Mouse (Mus musculus) embryonic facial prominence, embryonic 13.5 days (tissue): Measurements from ENCODE around the gene Cacng7. TPM values are rescaled to one million over a fixed set of nuclear protein-coding genes. Genes with fewer than 3 reads are reported as not detected.
A peak's percentile ranks its signal among the peaks of the same experiment; 100 is the strongest.

ENCODE experiments used
- ATAC-seq: fragments of 200-750 bp; cut with Nextera tagmentation; 2 replicates; pipeline ENCODE4 v1.8.0; 2017; ENCODE audit warnings: low read depth; ENCODE audit not compliant: insufficient number of reproducible peaks, insufficient read depth, low FRiP score, low TSS enrichment
- H3K27ac ChIP-seq: fragments of 300-500 bp; sonication (generic); 2 replicates; pipeline ENCODE4 v1.5.1; 2015; ENCODE audit warnings: moderate library complexity, mild to moderate bottlenecking, inconsistent platforms
- H3K27me3 ChIP-seq: fragments of 300-500 bp; sonication (generic); 2 replicates; pipeline ENCODE4 v1.6.1; 2015; ENCODE audit warnings: mild to moderate bottlenecking, inconsistent platforms
- H3K36me3 ChIP-seq: fragments of 300-500 bp; sonication (generic); 2 replicates; pipeline ENCODE4 v1.6.1; 2015; ENCODE audit warnings: mild to moderate bottlenecking, inconsistent platforms
- H3K4me1 ChIP-seq: fragments of 300-500 bp; sonication (generic); 2 replicates; pipeline ENCODE4 v1.6.1; 2015; ENCODE audit warnings: inconsistent platforms
- H3K4me2 ChIP-seq: fragments of 300-500 bp; sonication (generic); 2 replicates; pipeline ENCODE4 v1.6.1; 2015; ENCODE audit warnings: moderate library complexity, mild to moderate bottlenecking, inconsistent platforms
- H3K4me3 ChIP-seq: fragments of 300-500 bp; sonication (generic); 2 replicates; pipeline ENCODE4 v1.5.1; 2015; ENCODE audit warnings: mild to moderate bottlenecking, inconsistent platforms
- H3K9ac ChIP-seq: fragments of 300-500 bp; sonication (generic); 2 replicates; pipeline ENCODE4 v1.6.1; 2015; ENCODE audit warnings: mild to moderate bottlenecking, inconsistent platforms
- H3K9me3 ChIP-seq: fragments of 300-500 bp; sonication (generic); 2 replicates; pipeline ENCODE4 v1.6.1; 2016; ENCODE audit warnings: inconsistent platforms
- WGBS: fragments of 180-500 bp; shearing (Covaris S2); methylation state at CpG from one replicate; pipeline ENCODE4 v1.1.7; 2015; ENCODE audit warnings: mixed read lengths; 5-methylcytosine and 5-hydroxymethylcytosine counted together
- polyA plus RNA-seq: library from polyadenylated mRNA; unstranded; fragments of >200 nt; fragmentation: Nextera tagmentation; extraction: Ambion mirVana; gene quantifications from 2 replicates; pipeline ENCODE4 v1.2.1, GENCODE M21; 2015

Cacng7 gene
- polyA plus RNA-seq, 1 experiment from 2014 or later = 3.3 TPM

DNA sequence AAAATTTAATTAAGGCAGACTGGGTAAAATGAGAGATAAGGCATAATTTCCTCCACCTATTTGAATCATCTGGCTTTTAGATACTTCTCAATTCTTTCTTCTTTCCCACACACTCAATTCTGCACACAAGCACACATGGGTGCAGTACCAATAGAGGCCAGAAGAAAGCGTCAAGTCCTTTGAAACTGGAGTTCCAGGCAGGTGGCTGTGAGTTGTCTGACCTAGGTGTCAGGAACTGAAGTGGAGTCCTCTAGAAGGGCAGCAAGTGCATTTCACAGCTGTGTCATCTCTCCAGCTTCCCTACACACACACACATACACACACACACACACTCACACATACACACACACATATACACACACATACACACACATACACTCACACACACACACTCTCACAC lies 18.8 kb downstream of the Cacng7 start:
- peaks cover 70% of the 10 kb centered on the region for H3K36me3 ChIP-seq
- WGBS = 92% methylated on average over 1 of the region's 1 CpGs

DNA sequence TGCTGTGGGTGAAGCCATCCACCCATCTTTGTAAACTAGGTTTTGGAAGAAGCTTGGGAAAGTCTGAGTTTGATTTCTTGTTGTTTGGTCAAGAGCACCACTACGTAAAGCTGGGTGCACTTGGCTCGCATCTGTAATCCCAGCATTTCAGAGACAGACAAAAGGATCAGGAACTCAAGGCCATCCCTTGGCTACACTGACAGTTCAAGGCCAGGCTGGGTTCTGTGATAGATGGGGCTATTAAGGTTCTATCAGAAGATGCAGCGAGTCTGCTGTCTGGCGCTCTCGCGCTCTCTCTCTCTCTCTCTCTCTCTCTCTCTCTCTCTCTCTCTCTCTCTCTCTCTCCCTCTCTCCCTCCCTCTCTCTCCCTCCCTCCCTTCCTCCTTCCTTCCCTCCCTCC lies 22.1 kb downstream of the Cacng7 start:
- no peaks in the 10 kb centered on the region for H3K9me3 ChIP-seq
- H3K4me2 ChIP-seq = no peak overlapping the region
- peaks cover 54% of the 10 kb centered on the region for H3K36me3 ChIP-seq
- no peak for ATAC-seq
- H3K27ac ChIP-seq = no peak overlapping the region
- no peaks in the 10 kb centered on the region for H3K27me3 ChIP-seq
- no peak overlapping the region for H3K9ac ChIP-seq
- no peak overlapping the region for H3K4me3 ChIP-seq
- 93% methylated on average over 6 of the region's 6 CpGs for WGBS
- H3K4me1 ChIP-seq = no peaks in the 10 kb centered on the region

More for the DNA sequence above, 18.8 kb downstream of the Cacng7 start:
- Histone ChIP-seq H3K9ac (no peak overlapping the region), H3K4me2 (no peak overlapping the region), H3K27ac (no peak overlapping the region), H3K4me1 (no peaks in the 10 kb centered on the region), H3K9me3 (no peaks in the 10 kb centered on the region), H3K27me3 (no peaks in the 10 kb centered on the region), H3K4me3 (no peak overlapping the region)
- no peak for ATAC-seq

DNA sequence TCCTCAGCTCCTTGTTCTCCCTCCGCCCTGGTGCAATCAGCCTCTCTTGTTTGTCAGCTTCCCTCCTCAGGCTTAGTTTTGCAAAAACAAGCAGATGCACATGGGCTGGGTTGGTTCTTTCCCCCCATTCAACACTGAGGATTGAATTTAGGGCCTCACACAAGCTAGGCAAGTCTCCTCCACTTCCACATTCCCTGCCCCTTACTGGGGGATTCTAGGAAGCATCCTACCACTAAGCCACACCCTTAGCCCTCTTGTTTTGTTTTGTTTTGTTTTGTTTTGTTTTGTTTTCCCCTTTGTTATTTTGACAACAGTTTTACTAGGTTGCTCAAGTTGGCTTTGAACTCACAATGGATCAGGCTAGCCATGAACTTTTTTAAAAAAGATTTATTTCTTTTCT lies 27.9 kb downstream of the Cacng7 start:
- ATAC-seq = no peak
- peaks cover 59% of the 10 kb centered on the region for H3K36me3 ChIP-seq
- no peak overlapping the region for H3K27ac ChIP-seq
- H3K9ac ChIP-seq = no peak overlapping the region
- WGBS = 94% methylated on average over 1 of the region's 1 CpGs
- H3K27me3 ChIP-seq = peaks cover 3% of the 10 kb centered on the region
- no peaks in the 10 kb centered on the region for H3K9me3 ChIP-seq
- no peaks in the 10 kb centered on the region for H3K4me1 ChIP-seq
- H3K4me3 ChIP-seq = no peak overlapping the region
- H3K4me2 ChIP-seq = no peak overlapping the region

DNA sequence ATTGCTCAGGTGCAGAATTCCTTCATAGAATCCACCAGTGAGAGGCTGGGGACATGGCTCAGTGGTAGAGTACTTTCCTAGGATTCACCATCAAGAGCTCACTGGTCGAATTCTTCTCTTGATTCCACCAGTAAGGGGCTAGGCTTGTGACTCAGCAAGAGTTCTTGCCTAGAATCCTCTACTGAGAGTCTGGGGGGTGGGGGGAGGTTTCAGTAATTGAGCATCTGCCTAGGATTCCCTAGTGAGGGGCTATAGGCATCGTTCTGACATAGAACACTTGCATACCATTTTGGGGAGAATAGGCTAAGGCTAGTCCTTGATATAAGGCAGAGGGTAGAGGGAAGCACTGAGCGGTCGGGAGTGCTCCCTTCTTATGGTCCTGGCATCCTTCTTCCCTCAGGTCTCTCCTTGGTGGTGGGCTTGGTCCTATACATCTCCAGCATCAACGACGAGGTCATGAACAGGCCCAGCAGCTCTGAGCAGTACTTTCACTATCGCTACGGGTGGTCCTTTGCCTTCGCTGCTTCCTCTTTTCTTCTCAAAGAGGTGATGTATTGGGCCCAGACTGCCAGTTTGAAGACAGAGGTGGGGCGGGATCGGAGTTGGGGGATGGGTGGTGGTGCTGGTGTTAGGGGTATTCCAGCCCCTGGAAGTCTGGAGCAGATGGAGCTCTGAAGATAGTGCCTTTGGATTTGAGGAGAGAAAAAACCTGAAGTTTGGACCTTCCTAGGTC lies 33.0 kb downstream of the Cacng7 start:
- H3K9me3 ChIP-seq = no peaks in the 10 kb centered on the region
- whole genome bisulfite sequencing = 48% methylated on average over 11 of the region's 11 CpGs
- no peak overlapping the region for H3K9ac ChIP-seq
- H3K4me2 ChIP-seq = no peak overlapping the region
- no peak overlapping the region for H3K4me3 ChIP-seq
- peaks cover 24% of the 10 kb centered on the region for H3K27me3 ChIP-seq
- H3K27ac ChIP-seq = no peak overlapping the region
- ATAC-seq = no peak
- peaks cover 8% of the 10 kb centered on the region for H3K4me1 ChIP-seq
- H3K36me3 ChIP-seq = peaks cover 42% of the 10 kb centered on the region

DNA sequence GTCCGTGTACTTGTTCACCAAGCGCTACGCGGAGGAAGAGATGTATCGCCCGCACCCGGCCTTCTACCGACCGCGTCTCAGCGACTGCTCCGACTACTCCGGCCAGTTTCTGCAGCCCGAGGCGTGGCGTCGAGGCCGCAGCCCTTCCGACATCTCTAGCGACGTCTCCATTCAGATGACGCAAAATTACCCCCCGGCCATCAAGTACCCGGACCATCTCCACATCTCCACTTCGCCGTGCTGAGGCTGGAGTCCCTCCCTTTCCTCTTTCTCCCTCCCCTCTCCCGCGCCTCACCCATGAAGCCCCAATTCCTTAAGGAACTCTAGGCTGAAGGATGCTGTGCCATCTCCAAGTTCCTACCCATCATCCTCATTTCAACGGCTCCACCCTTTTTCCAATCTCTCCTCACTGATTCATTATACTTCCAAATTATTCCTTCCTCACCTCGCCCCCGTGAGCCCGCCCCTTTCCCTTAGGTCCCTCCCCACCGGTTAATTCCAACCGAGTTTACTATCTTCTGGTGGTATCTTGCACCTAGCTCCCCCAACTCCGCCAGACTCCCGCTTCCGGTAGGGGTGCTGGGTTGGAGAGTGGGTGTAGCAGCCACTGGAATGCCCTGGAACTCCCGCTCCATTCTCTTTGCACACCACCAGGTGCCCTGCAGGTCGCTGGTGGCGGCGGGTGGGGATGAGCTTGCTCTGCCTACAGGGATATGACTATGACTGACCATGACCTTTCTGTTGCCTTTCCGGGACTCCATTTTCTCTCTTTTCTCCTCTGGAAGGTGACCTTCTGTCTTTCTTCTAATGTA lies 34.2 kb downstream of the Cacng7 start:
- H3K4me2 ChIP-seq = peak overlapping the region; percentile 52
- H3K4me3 ChIP-seq = 0 out of 2 replicates have a peak overlapping the region, but pooled peaks have one; percentile 11
- peaks cover 8% of the 10 kb centered on the region for H3K4me1 ChIP-seq
- H3K9ac ChIP-seq = no peak overlapping the region; the same call in 1 of the 2 replicates
- peaks cover 24% of the 10 kb centered on the region for H3K27me3 ChIP-seq
- no peak overlapping the region for H3K27ac ChIP-seq
- H3K36me3 ChIP-seq = peaks cover 32% of the 10 kb centered on the region
- WGBS = 15% methylated on average over 42 of the region's 42 CpGs
- no peak for ATAC-seq
- H3K9me3 ChIP-seq = no peaks in the 10 kb centered on the region

DNA sequence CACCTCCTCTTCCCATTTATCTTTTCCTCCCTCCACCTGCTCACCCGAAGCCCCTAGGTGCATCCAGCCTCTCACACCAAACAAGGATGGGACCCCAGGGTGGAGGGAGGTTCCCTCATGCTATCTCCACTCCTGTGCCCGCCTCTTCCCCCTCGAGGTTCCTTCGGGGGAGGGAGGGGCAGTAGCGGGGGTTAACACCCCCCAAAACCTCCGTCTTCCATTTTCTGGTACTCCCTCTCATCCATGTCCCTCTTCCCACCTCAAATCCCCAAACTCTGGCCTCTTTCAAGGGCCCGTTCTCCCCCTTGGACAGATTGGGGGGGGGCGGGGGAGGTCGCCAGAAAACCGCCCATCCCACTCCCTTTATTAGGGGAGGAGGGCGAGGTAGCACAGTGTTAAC lies 34.8 kb downstream of the Cacng7 start:
- H3K4me1 ChIP-seq = peaks cover 8% of the 10 kb centered on the region
- peaks cover 24% of the 10 kb centered on the region for H3K27me3 ChIP-seq
- no peak overlapping the region; the same call in 1 of the 2 replicates for H3K9ac ChIP-seq
- peak overlapping the region; percentile 23 for H3K4me3 ChIP-seq
- H3K9me3 ChIP-seq = no peaks in the 10 kb centered on the region
- H3K4me2 ChIP-seq = peak overlapping the region; percentile 52
- no peak overlapping the region for H3K27ac ChIP-seq
- 10% methylated on average over 10 of the region's 11 CpGs for WGBS
- ATAC-seq = peak; percentile 20; the same call in 1 of the 2 replicates
- H3K36me3 ChIP-seq = peaks cover 27% of the 10 kb centered on the region

DNA sequence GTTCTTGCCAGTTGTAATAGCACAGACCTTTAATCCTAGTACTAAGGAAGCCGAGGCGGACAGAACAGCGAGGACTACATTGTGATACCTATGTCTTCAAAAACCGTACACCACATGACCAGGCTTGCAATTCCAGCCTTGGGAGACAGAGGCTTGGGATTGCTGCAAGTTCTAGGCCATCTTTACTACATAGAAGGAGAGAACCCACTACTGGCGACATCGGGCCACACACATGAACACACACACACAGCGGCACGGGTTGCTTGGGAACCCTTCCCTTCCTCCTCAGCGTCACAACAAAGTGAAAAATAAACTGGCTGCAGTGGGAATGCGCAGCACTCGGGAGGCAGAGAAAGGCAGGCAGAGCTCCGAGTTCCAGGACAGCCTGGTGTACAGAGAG lies 35.6 kb downstream of the Cacng7 start:
- Histone ChIP-seq H3K4me1 (peaks cover 8% of the 10 kb centered on the region), H3K9ac (no peak overlapping the region), H3K4me2 (0 out of 2 replicates have a peak overlapping the region, but pooled peaks have one; percentile 52), H3K9me3 (no peaks in the 10 kb centered on the region), H3K4me3 (no peak overlapping the region), H3K27me3 (peaks cover 24% of the 10 kb centered on the region), H3K27ac (no peak overlapping the region), H3K36me3 (peaks cover 27% of the 10 kb centered on the region)
- WGBS = 27% methylated on average over 12 of the region's 12 CpGs
- ATAC-seq = no peak

DNA sequence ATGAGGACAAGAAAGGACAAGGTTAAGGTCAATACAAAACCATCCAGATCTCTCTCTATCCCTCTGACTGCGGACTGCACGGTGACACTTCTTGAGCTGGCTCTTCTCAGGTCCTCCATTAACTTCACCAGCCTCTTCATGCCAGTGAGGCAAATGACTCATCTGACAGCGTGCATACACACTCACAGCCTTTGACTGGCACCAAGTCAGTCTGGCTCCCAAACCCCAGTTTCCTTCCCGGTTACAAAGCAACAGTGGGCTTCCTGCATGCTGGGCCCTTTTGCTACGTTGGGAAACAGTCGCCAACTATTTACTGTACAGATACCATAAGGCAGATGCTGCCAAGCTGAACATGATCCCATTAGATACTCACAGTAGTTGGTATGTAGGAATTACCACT lies 36.4 kb downstream of the Cacng7 start:
- Histone ChIP-seq H3K9me3 (no peaks in the 10 kb centered on the region), H3K36me3 (peaks cover 25% of the 10 kb centered on the region), H3K4me3 (no peak overlapping the region), H3K27ac (no peak overlapping the region), H3K4me2 (no peak overlapping the region), H3K27me3 (peaks cover 24% of the 10 kb centered on the region), H3K9ac (no peak overlapping the region), H3K4me1 (peaks cover 8% of the 10 kb centered on the region)
- WGBS = 72% methylated on average over 6 of the region's 6 CpGs
- no peak for ATAC-seq

DNA sequence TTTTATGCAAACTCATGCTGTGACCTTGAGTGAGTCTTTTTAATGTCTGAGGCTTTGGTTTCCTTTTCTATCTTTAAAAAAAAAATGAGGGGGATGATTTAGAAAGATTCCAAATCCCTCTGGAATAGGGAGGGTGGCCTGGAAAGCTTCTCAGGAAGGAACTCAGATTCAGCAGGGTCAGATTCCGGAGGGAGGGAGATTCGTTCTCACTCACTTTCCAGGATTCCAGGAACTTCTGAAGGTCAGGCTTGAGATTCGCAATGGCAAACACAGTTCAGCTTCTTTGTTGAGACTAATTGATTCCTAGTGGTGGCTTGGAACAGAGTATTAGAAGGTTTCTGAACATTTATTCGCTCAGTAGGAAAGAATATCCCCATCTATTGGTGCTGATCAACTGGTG lies 37.7 kb downstream of the Cacng7 start:
- Histone ChIP-seq H3K4me1 (peaks cover 8% of the 10 kb centered on the region), H3K27ac (no peak overlapping the region), H3K4me2 (no peak overlapping the region), H3K36me3 (peaks cover 14% of the 10 kb centered on the region), H3K27me3 (peaks cover 24% of the 10 kb centered on the region), H3K9ac (no peak overlapping the region), H3K9me3 (no peaks in the 10 kb centered on the region), H3K4me3 (no peak overlapping the region)
- 45% methylated on average over 4 of the region's 4 CpGs for WGBS
- ATAC-seq = no peak

DNA sequence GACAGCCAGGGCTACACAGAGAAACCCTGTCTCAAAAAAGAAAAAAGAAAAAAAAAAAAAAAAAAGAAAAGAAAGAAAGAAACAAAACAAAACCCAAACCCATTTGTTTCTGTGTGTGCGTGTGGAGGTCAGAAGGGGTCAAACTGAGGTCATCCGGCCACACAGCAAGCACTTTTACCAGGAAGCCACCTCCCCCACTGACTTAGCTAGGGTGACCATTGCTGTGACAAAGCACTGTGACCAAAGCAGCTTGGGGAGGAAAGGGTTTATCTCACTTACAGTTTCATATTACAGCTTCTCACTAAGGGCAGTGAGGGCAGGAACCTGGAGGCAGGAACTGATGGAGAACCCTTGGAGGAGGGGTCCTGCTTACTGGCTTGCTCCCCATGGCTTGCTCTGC lies 39.6 kb downstream of the Cacng7 start:
- H3K4me3 ChIP-seq = no peak overlapping the region
- 46% methylated on average over 2 of the region's 2 CpGs for WGBS

DNA sequence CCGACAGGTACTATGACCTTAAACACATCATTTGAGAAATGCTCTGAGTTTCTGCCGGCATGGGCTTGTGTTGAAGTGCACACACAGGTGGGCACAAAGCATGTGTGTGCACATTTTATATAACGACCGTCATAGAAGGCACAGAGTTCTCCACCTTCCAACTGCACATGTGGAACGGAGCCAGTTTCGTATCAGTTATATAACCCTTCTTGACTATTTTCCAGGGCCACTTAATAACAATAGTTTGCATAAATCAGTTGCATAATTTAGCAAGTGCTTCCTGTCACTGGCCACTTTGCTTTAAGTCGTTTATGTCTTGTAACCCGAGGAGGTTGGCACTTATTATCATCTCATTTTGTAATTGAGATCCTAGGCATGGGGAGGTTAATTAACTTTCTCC lies 41.0 kb downstream of the Cacng7 start:
- WGBS = 81% methylated on average over 8 of the region's 8 CpGs
- H3K27ac ChIP-seq = no peak overlapping the region
- no peaks in the 10 kb centered on the region for H3K27me3 ChIP-seq
- no peak overlapping the region for H3K4me2 ChIP-seq
- H3K4me1 ChIP-seq = no peaks in the 10 kb centered on the region
- no peak for ATAC-seq
- H3K4me3 ChIP-seq = no peak overlapping the region
- H3K36me3 ChIP-seq = no peaks in the 10 kb centered on the region
- no peaks in the 10 kb centered on the region for H3K9me3 ChIP-seq
- no peak overlapping the region for H3K9ac ChIP-seq

More for the DNA sequence above, 39.6 kb downstream of the Cacng7 start:
- H3K4me1 ChIP-seq = peaks cover 4% of the 10 kb centered on the region
- no peak overlapping the region for H3K4me2 ChIP-seq
- H3K36me3 ChIP-seq = no peaks in the 10 kb centered on the region
- no peak overlapping the region for H3K9ac ChIP-seq
- no peaks in the 10 kb centered on the region for H3K9me3 ChIP-seq
- no peak overlapping the region for H3K27ac ChIP-seq
- peaks cover 4% of the 10 kb centered on the region; the same call in 1 of the 2 replicates for H3K27me3 ChIP-seq
- no peak for ATAC-seq

DNA sequence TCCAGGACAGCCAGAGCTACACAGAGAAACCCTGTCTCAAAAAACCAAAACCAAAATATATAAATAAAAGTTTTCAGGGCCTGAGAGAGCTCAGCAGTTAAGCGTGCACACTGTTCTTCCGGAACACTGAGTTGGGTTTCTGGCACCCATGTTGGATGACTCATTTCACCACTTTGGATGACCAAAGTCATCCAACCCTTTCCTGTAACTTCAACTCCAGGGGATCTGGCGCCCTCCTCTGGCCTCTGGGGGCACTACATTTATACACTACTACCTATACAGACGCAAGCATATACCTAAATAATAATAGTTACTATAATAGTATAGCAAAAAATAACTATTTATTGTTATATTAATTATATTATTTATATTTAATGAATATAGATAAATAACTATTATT lies 44.1 kb downstream of the Cacng7 start:
- H3K4me2 ChIP-seq = no peak overlapping the region
- no peak overlapping the region for H3K27ac ChIP-seq
- H3K36me3 ChIP-seq = no peaks in the 10 kb centered on the region
- no peak overlapping the region for H3K9ac ChIP-seq
- H3K4me3 ChIP-seq = no peak overlapping the region
- ATAC-seq = no peak
- H3K9me3 ChIP-seq = no peaks in the 10 kb centered on the region
- no peaks in the 10 kb centered on the region for H3K4me1 ChIP-seq
- 54% methylated on average over 4 of the region's 4 CpGs for WGBS
- H3K27me3 ChIP-seq = no peaks in the 10 kb centered on the region
